Mouse (Mus musculus) forebrain, embryonic 12.5 days (tissue): ENCODE data around the gene Otulinl. TPM values are rescaled to one million over a fixed set of nuclear protein-coding genes. Genes with fewer than 3 reads are reported as not detected.
A peak's percentile ranks its signal among the peaks of the same experiment; 100 is the strongest.

Source experiments
- ATAC-seq: fragments of 200-750 bp; cut with Nextera tagmentation; 2 replicates; pipeline ENCODE4 v1.8.0; 2017; ENCODE audit warnings: moderate TSS enrichment; ENCODE audit not compliant: low FRiP score
- H3K27ac ChIP-seq: fragments of 300-500 bp; sonication (generic); 2 replicates; pipeline ENCODE4 v1.5.1; 2016; ENCODE audit warnings: mild to moderate bottlenecking
- H3K27me3 ChIP-seq: fragments of 300-500 bp; sonication (generic); 2 replicates; pipeline ENCODE4 v1.6.1; 2016; ENCODE audit warnings: mild to moderate bottlenecking
- H3K36me3 ChIP-seq: fragments of 300-500 bp; sonication (generic); replicated peaks from 2 replicates; pipeline ENCODE4 v1.6.1; 2016; ENCODE audit warnings: mild to moderate bottlenecking
- H3K4me1 ChIP-seq: fragments of 300-500 bp; sonication (generic); 2 replicates; pipeline ENCODE4 v1.6.1; 2016
- H3K4me2 ChIP-seq: fragments of 300-500 bp; sonication (generic); 2 replicates; pipeline ENCODE4 v1.6.1; 2016; ENCODE audit warnings: mild to moderate bottlenecking, moderate library complexity
- H3K4me3 ChIP-seq: fragments of 300-500 bp; sonication (generic); replicated peaks from 2 replicates; pipeline ENCODE4 v1.5.1; 2016; ENCODE audit warnings: mild to moderate bottlenecking
- H3K9ac ChIP-seq: fragments of 300-500 bp; sonication (generic); 2 replicates; pipeline ENCODE4 v1.6.1; 2016; ENCODE audit warnings: mild to moderate bottlenecking
- H3K9me3 ChIP-seq: fragments of 300-500 bp; sonication (generic); 2 replicates; pipeline ENCODE4 v1.6.1; 2016
- WGBS: fragments of 180-500 bp; shearing (Covaris S2); methylation state at CpG from one replicate; pipeline ENCODE4 v1.1.7; 2016; 5-methylcytosine and 5-hydroxymethylcytosine counted together
- polyA plus RNA-seq: library from polyadenylated mRNA; unstranded; fragments of >200 nt; fragmentation: Nextera tagmentation; extraction: Ambion mirVana; gene quantifications from 2 replicates; pipeline ENCODE4 v1.2.1, GENCODE M21; 2016

Gene Otulinl
- polyA plus RNA-seq, 1 experiment from 2014 or later: 5.8 TPM

- H3K36me3 ChIP-seq: no peaks in the 10 kb centered on the region
- WGBS: 92% methylated on average over 3 of the region's 3 CpGs
- no peaks in the 10 kb centered on the region for H3K9me3 ChIP-seq
- ATAC-seq: no peak
- H3K4me3 ChIP-seq: no peak overlapping the region
- H3K27ac ChIP-seq: no peak overlapping the region
- no peaks in the 10 kb centered on the region for H3K27me3 ChIP-seq
- no peak overlapping the region for H3K9ac ChIP-seq
- H3K4me2 ChIP-seq: no peak overlapping the region
- no peaks in the 10 kb centered on the region for H3K4me1 ChIP-seq
Measured at GRCm38 (mm10) chr15:27642895-27643294, 38.5 kb downstream of the Otulinl start.

- H3K27ac ChIP-seq: no peak overlapping the region
- H3K9me3 ChIP-seq: no peaks in the 10 kb centered on the region
- no peaks in the 10 kb centered on the region for H3K27me3 ChIP-seq
- no peak for ATAC-seq
- no peak overlapping the region for H3K9ac ChIP-seq
- H3K4me1 ChIP-seq: no peaks in the 10 kb centered on the region
- WGBS: 78% methylated on average over 12 of the region's 12 CpGs
- no peak overlapping the region for H3K4me2 ChIP-seq
- H3K4me3 ChIP-seq: no peak overlapping the region
- no peaks in the 10 kb centered on the region for H3K36me3 ChIP-seq
Measured at GRCm38 (mm10) chr15:27641171-27641570, 40.2 kb downstream of the Otulinl start.

DNA sequence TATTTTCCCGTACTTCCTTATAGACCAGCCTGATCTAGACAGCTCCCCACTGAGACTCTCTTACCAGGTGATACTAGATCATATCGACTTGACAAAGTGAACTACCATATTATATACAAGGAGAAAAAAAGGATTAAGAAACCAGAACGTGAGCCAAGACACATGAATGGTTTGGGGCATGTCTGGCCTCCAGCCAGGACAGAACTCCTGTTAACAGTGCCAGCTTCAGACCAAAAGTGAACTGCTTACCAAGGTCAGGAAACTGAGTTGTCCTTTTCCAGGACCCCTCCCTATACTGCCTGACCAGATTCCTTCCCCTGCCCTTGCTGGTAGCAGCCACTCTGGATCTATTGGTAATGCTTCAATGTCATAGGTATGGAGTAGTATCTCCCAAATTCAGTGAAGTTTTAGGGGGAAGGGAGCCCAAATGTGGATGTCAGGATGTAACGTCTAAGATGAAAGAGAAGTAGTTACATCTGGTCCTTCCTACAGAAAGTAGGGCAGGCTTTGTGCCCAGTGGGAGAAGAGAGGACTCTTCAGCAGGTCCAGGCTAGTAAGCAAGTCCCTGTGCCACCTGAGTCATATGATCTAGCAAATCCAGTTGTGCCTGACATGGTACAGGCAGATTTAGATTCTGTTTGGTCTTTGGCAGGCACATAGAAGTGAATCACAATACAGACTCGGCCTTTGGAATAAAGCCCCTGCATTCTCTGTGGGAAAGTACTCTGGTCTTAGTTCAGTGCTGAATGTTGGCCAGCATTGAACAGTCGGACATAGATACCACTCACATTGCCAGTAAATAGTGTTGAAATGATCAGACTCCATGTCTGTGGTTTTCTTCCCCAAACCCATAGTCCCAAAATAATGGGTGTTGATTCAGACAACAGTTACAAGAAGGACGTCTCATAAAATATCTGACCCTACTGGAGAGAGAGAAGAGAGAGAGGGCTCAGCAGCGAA lies 47.2 kb downstream of the Otulinl start:
- H3K9ac ChIP-seq: no peak overlapping the region
- ATAC-seq: no peak
- H3K4me2 ChIP-seq: no peak overlapping the region
- no peak overlapping the region for H3K4me3 ChIP-seq
- H3K9me3 ChIP-seq: no peaks in the 10 kb centered on the region
- H3K36me3 ChIP-seq: no peaks in the 10 kb centered on the region
- WGBS: 79% methylated on average over 8 of the region's 8 CpGs
- H3K27me3 ChIP-seq: no peaks in the 10 kb centered on the region
- H3K4me1 ChIP-seq: peaks cover 13% of the 10 kb centered on the region
- H3K27ac ChIP-seq: no peak overlapping the region

- H3K27ac ChIP-seq: peak within 1 kb of the TSS; percentile 63; the same call in 1 of the 2 replicates
- no peaks in the 10 kb centered on the region for H3K9me3 ChIP-seq
Measured at GRCm38 (mm10) chr15:27630601-27631383, 50.6 kb downstream of the Otulinl start, which contains the start of gene Otulin. Gene Otulin, minus strand, starts transcription at chr15:27630693.

GRCm38 (mm10) chr15:27629800-27630600 lies 51.4 kb downstream of the Otulinl start:
- Histone ChIP-seq H3K27me3 (no peaks in the 10 kb centered on the region), H3K4me3 (peak overlapping the region; percentile 73), H3K9me3 (no peaks in the 10 kb centered on the region), H3K4me1 (peaks cover 31% of the 10 kb centered on the region), H3K36me3 (peaks cover 11% of the 10 kb centered on the region), H3K9ac (peak overlapping the region; percentile 78), H3K4me2 (peak overlapping the region; percentile 85), H3K27ac (peak overlapping the region; percentile 1; the same call in 1 of the 2 replicates)
- ATAC-seq: no peak; the same call in 1 of the 2 replicates
- 1% methylated on average over 53 of the region's 53 CpGs for WGBS

More at GRCm38 (mm10) chr15:27630601-27631383, 50.6 kb downstream of the Otulinl start, which contains the start of gene Otulin:
- peak within 1 kb of the TSS; percentile 78 for H3K9ac ChIP-seq
- ATAC-seq: peak; percentile 99
- H3K36me3 ChIP-seq: peaks cover 7% of the 10 kb centered on the region
- peaks cover 31% of the 10 kb centered on the region for H3K4me1 ChIP-seq
- H3K4me3 ChIP-seq: peak within 1 kb of the TSS; percentile 73
- H3K27me3 ChIP-seq: no peaks in the 10 kb centered on the region
- 6% methylated on average over 56 of the region's 56 CpGs for WGBS
- peak within 1 kb of the TSS; percentile 85 for H3K4me2 ChIP-seq

DNA sequence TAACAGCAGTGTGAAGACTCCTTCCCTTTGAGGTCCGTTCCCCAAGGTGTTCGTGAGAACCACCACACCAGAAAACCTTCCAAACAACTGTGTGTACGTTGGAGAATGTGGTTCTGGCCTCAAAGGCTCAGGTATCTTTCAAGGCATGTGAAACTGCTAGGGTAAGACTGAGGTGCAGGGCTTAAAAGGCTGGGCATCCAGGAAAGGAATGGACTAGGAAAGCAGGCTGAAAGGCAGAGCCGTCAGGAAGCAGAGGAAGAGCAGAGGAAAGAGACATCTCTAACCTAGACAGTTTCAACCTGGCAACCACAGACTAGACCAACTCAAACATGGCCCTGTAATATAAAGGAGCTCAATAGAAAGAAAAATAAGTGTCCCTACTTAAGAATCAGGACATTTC lies 52.3 kb downstream of the Otulinl start:
- Histone ChIP-seq H3K4me1 (peaks cover 31% of the 10 kb centered on the region), H3K4me3 (peak overlapping the region; percentile 73), H3K9me3 (no peaks in the 10 kb centered on the region), H3K27ac (no peak overlapping the region), H3K36me3 (peaks cover 11% of the 10 kb centered on the region), H3K4me2 (peak overlapping the region; percentile 85), H3K9ac (no peak overlapping the region), H3K27me3 (no peaks in the 10 kb centered on the region)
- 67% methylated on average over 4 of the region's 4 CpGs for WGBS
- no peak for ATAC-seq

- Histone ChIP-seq H3K9me3 (no peaks in the 10 kb centered on the region), H3K36me3 (peaks cover 14% of the 10 kb centered on the region), H3K9ac (no peak overlapping the region), H3K27ac (no peak overlapping the region), H3K4me3 (no peak overlapping the region), H3K27me3 (no peaks in the 10 kb centered on the region), H3K4me2 (no peak overlapping the region), H3K4me1 (peaks cover 31% of the 10 kb centered on the region)
- 90% methylated on average over 9 of the region's 9 CpGs for WGBS
- ATAC-seq: no peak
Measured at GRCm38 (mm10) chr15:27627794-27628193, 53.6 kb downstream of the Otulinl start.

- no peak for ATAC-seq
- H3K27me3 ChIP-seq: no peaks in the 10 kb centered on the region
- no peak overlapping the region for H3K27ac ChIP-seq
- H3K4me2 ChIP-seq: no peak overlapping the region
- H3K9ac ChIP-seq: no peak overlapping the region
- H3K4me1 ChIP-seq: peaks cover 31% of the 10 kb centered on the region
- H3K4me3 ChIP-seq: no peak overlapping the region
- 89% methylated on average over 1 of the region's 1 CpGs for WGBS
- peaks cover 20% of the 10 kb centered on the region for H3K36me3 ChIP-seq
- no peaks in the 10 kb centered on the region for H3K9me3 ChIP-seq
Measured at GRCm38 (mm10) chr15:27626314-27626713, 55.1 kb downstream of the Otulinl start.

DNA sequence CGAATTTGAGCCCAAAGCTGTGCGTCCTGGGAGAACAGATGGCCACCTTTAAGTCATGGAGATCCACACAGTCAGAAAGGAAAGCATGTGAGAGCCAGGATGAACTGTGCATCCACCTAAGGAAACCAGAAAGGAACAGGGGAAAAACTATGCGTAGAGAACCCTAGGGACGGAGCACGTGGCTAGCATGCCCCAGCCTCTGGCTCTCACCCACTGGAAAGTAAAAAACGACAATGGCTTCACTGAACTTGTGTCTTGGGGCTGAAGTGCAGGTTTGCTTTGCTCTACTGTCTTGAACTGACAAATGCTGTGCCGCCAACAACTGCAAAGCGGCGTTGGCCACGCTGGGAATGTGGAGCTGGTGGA lies 55.5 kb downstream of the Otulinl start:
- Histone ChIP-seq H3K27ac (no peak overlapping the region), H3K9me3 (no peaks in the 10 kb centered on the region), H3K4me3 (no peak overlapping the region), H3K4me1 (peaks cover 26% of the 10 kb centered on the region), H3K9ac (no peak overlapping the region), H3K36me3 (peaks cover 24% of the 10 kb centered on the region), H3K27me3 (no peaks in the 10 kb centered on the region), H3K4me2 (no peak overlapping the region)
- no peak for ATAC-seq
- WGBS: 92% methylated on average over 10 of the region's 10 CpGs

- Histone ChIP-seq H3K9me3 (no peaks in the 10 kb centered on the region), H3K4me3 (no peak overlapping the region), H3K9ac (no peak overlapping the region), H3K27ac (no peak overlapping the region), H3K4me1 (peaks cover 26% of the 10 kb centered on the region), H3K27me3 (no peaks in the 10 kb centered on the region), H3K36me3 (peaks cover 25% of the 10 kb centered on the region), H3K4me2 (no peak overlapping the region)
- 93% methylated on average over 13 of the region's 13 CpGs for WGBS
- ATAC-seq: no peak
Measured at GRCm38 (mm10) chr15:27625014-27625889, 56.1 kb downstream of the Otulinl start.

DNA sequence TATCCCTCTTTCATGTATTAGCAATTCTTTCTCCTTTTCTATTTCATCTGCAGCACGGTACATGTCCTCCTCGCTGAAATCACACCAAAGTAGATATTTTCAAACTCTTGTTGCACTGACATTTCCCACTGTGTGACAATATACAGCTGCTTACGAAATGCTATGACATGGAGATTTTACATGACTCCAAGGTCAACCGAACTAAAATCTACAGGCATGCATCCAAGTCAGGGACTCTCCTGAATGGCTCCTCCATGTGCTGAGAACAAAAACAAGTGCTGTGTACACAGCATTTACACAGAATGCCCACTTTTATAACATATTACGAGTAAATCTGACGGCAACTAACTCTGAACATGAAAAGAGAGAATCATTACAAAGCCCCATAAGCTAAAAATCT lies 58.1 kb downstream of the Otulinl start:
- Histone ChIP-seq H3K4me3 (no peak overlapping the region), H3K36me3 (peaks cover 25% of the 10 kb centered on the region), H3K9me3 (no peaks in the 10 kb centered on the region), H3K4me2 (no peak overlapping the region), H3K4me1 (peaks cover 8% of the 10 kb centered on the region), H3K9ac (no peak overlapping the region), H3K27me3 (no peaks in the 10 kb centered on the region), H3K27ac (no peak overlapping the region)
- ATAC-seq: no peak
- WGBS: 95% methylated on average over 6 of the region's 6 CpGs
